Mouse (Mus musculus) intestine, embryonic 15.5 days (tissue): ENCODE data around the gene Tmem132d. TPM values are rescaled to one million over a fixed set of nuclear protein-coding genes. Genes with fewer than 3 reads are reported as not detected.

Experiments
- ATAC-seq: fragments of 200-750 bp; cut with Nextera tagmentation; 2 replicates; pipeline ENCODE4 v1.8.0; 2017; ENCODE audit warnings: moderate TSS enrichment, moderate library complexity
- H3K27ac ChIP-seq: fragments of 300-500 bp; sonication (generic); 2 replicates; pipeline ENCODE4 v1.5.1; 2015; ENCODE audit warnings: mild to moderate bottlenecking, inconsistent platforms
- H3K27me3 ChIP-seq: fragments of 300-500 bp; sonication (generic); replicated peaks from 2 replicates; pipeline ENCODE4 v1.6.1; 2015; ENCODE audit warnings: inconsistent platforms
- H3K36me3 ChIP-seq: fragments of 300-500 bp; sonication (generic); 2 replicates; pipeline ENCODE4 v1.6.1; 2015; ENCODE audit warnings: inconsistent platforms
- H3K4me1 ChIP-seq: fragments of 300-500 bp; sonication (generic); replicated peaks from 2 replicates; pipeline ENCODE4 v1.6.1; 2015; ENCODE audit warnings: inconsistent platforms
- H3K4me2 ChIP-seq: fragments of 300-500 bp; sonication (generic); replicated peaks from 2 replicates; pipeline ENCODE4 v1.6.1; 2015; ENCODE audit warnings: mild to moderate bottlenecking, inconsistent platforms
- H3K4me3 ChIP-seq: fragments of 300-500 bp; sonication (generic); replicated peaks from 2 replicates; pipeline ENCODE4 v1.5.1; 2015; ENCODE audit warnings: inconsistent platforms
- H3K9ac ChIP-seq: fragments of 300-500 bp; sonication (generic); 2 replicates; pipeline ENCODE4 v1.6.1; 2015; ENCODE audit warnings: inconsistent platforms
- H3K9me3 ChIP-seq: fragments of 300-500 bp; sonication (generic); 2 replicates; pipeline ENCODE4 v1.6.1; 2016; ENCODE audit warnings: inconsistent platforms
- WGBS: fragments of 180-500 bp; shearing (Covaris S2); methylation state at CpG from one replicate; pipeline ENCODE4 v1.1.7; 2015; 5-methylcytosine and 5-hydroxymethylcytosine counted together
- polyA plus RNA-seq: library from polyadenylated mRNA; unstranded; fragments of >200 nt; fragmentation: Nextera tagmentation; extraction: Ambion mirVana; gene quantifications from 2 replicates; pipeline ENCODE4 v1.2.1, GENCODE M21; 2015

Tmem132d gene
- polyA plus RNA-seq, 1 experiment from 2014 or later = 0.03 TPM

GRCm38 (mm10) chr5:128404223-128404622, 28.7 kb downstream of the Tmem132d start:
- no peak for ATAC-seq
- H3K27me3 ChIP-seq = no peaks in the 10 kb centered on the region
- H3K36me3 ChIP-seq = no peaks in the 10 kb centered on the region
- WGBS = 85% methylated on average over 3 of the region's 3 CpGs
- H3K4me1 ChIP-seq = no peaks in the 10 kb centered on the region
- H3K4me3 ChIP-seq = no peak overlapping the region
- no peak overlapping the region for H3K9ac ChIP-seq
- no peak overlapping the region for H3K27ac ChIP-seq
- 0 out of 2 replicates have a peak, but pooled peaks cover 4% of the 10 kb centered on the region for H3K9me3 ChIP-seq
- no peak overlapping the region for H3K4me2 ChIP-seq

- no peak for ATAC-seq
- H3K27me3 ChIP-seq = no peaks in the 10 kb centered on the region
- H3K36me3 ChIP-seq = no peaks in the 10 kb centered on the region
- H3K27ac ChIP-seq = no peak overlapping the region
- no peak overlapping the region for H3K4me3 ChIP-seq
- H3K4me1 ChIP-seq = no peaks in the 10 kb centered on the region
- 81% methylated on average over 3 of the region's 3 CpGs for WGBS
- H3K9ac ChIP-seq = no peak overlapping the region
- no peaks in the 10 kb centered on the region; the same call in 1 of the 2 replicates for H3K9me3 ChIP-seq
- H3K4me2 ChIP-seq = no peak overlapping the region
Observed at GRCm38 (mm10) chr5:128392372-128392771, 40.5 kb downstream of the Tmem132d start.

- H3K4me3 ChIP-seq = no peak overlapping the region
- H3K4me1 ChIP-seq = no peaks in the 10 kb centered on the region
- H3K36me3 ChIP-seq = no peaks in the 10 kb centered on the region
- no peak for ATAC-seq
- no peak overlapping the region for H3K4me2 ChIP-seq
- no peaks in the 10 kb centered on the region for H3K9me3 ChIP-seq
- no peak overlapping the region for H3K9ac ChIP-seq
- WGBS = 48% methylated on average over 4 of the region's 4 CpGs
- no peak overlapping the region for H3K27ac ChIP-seq
- no peaks in the 10 kb centered on the region for H3K27me3 ChIP-seq
Observed at GRCm38 (mm10) chr5:128389665-128390064, 43.2 kb downstream of the Tmem132d start.

- 47% methylated on average over 7 of the region's 7 CpGs for WGBS
- Histone ChIP-seq H3K9ac (no peak overlapping the region), H3K9me3 (no peaks in the 10 kb centered on the region), H3K4me1 (no peaks in the 10 kb centered on the region), H3K4me3 (no peak overlapping the region), H3K27ac (no peak overlapping the region), H3K27me3 (no peaks in the 10 kb centered on the region), H3K36me3 (no peaks in the 10 kb centered on the region), H3K4me2 (no peak overlapping the region)
- ATAC-seq = no peak
Observed at GRCm38 (mm10) chr5:128388358-128389141, 44.3 kb downstream of the Tmem132d start.

GRCm38 (mm10) chr5:128369814-128370213, 63.1 kb downstream of the Tmem132d start:
- no peak for ATAC-seq

GRCm38 (mm10) chr5:128369111-128369510, 63.8 kb downstream of the Tmem132d start:
- H3K27ac ChIP-seq = no peak overlapping the region
- H3K36me3 ChIP-seq = no peaks in the 10 kb centered on the region
- H3K9me3 ChIP-seq = no peaks in the 10 kb centered on the region
- no peak for ATAC-seq
- 91% methylated on average over 7 of the region's 7 CpGs for WGBS
- no peak overlapping the region for H3K9ac ChIP-seq
- H3K4me3 ChIP-seq = no peak overlapping the region
- H3K4me2 ChIP-seq = no peak overlapping the region
- H3K27me3 ChIP-seq = no peaks in the 10 kb centered on the region
- H3K4me1 ChIP-seq = no peaks in the 10 kb centered on the region

More at GRCm38 (mm10) chr5:128369814-128370213, 63.1 kb downstream of the Tmem132d start:
- H3K4me1 ChIP-seq = no peaks in the 10 kb centered on the region
- 83% methylated on average over 3 of the region's 3 CpGs for WGBS
- no peak overlapping the region for H3K27ac ChIP-seq
- H3K9ac ChIP-seq = no peak overlapping the region
- no peaks in the 10 kb centered on the region for H3K9me3 ChIP-seq
- no peaks in the 10 kb centered on the region for H3K36me3 ChIP-seq
- no peak overlapping the region for H3K4me2 ChIP-seq
- no peaks in the 10 kb centered on the region for H3K27me3 ChIP-seq
- H3K4me3 ChIP-seq = no peak overlapping the region

GRCm38 (mm10) chr5:128365261-128365985, 67.5 kb downstream of the Tmem132d start:
- no peaks in the 10 kb centered on the region for H3K27me3 ChIP-seq
- no peaks in the 10 kb centered on the region for H3K36me3 ChIP-seq
- ATAC-seq = no peak
- no peak overlapping the region for H3K4me2 ChIP-seq
- no peak overlapping the region for H3K4me3 ChIP-seq
- no peaks in the 10 kb centered on the region for H3K9me3 ChIP-seq
- H3K4me1 ChIP-seq = no peaks in the 10 kb centered on the region
- WGBS = 82% methylated on average over 2 of the region's 3 CpGs
- no peak overlapping the region for H3K9ac ChIP-seq
- no peak overlapping the region for H3K27ac ChIP-seq

- no peak overlapping the region for H3K4me3 ChIP-seq
- H3K4me2 ChIP-seq = no peak overlapping the region
- no peak overlapping the region for H3K9ac ChIP-seq
- no peaks in the 10 kb centered on the region for H3K9me3 ChIP-seq
- H3K27ac ChIP-seq = no peak overlapping the region
- no peak for ATAC-seq
- 67% methylated on average over 23 of the region's 23 CpGs for WGBS
- H3K4me1 ChIP-seq = no peaks in the 10 kb centered on the region
- no peaks in the 10 kb centered on the region for H3K27me3 ChIP-seq
- no peaks in the 10 kb centered on the region for H3K36me3 ChIP-seq
Observed at GRCm38 (mm10) chr5:128360946-128361675, 71.8 kb downstream of the Tmem132d start.

- Histone ChIP-seq H3K4me3 (no peak overlapping the region), H3K36me3 (no peaks in the 10 kb centered on the region), H3K9ac (no peak overlapping the region), H3K4me1 (no peaks in the 10 kb centered on the region), H3K9me3 (no peaks in the 10 kb centered on the region), H3K27ac (no peak overlapping the region), H3K27me3 (no peaks in the 10 kb centered on the region), H3K4me2 (no peak overlapping the region)
- ATAC-seq = no peak
- WGBS = 29% methylated on average over 2 of the region's 2 CpGs
Observed at GRCm38 (mm10) chr5:128348835-128349234, 84.0 kb downstream of the Tmem132d start.

- 42% methylated on average over 7 of the region's 7 CpGs for WGBS
- no peak for ATAC-seq
Observed at GRCm38 (mm10) chr5:128336841-128337240, 96.0 kb downstream of the Tmem132d start.

GRCm38 (mm10) chr5:128332766-128333165, 100.1 kb downstream of the Tmem132d start:
- H3K4me2 ChIP-seq = no peak overlapping the region
- no peaks in the 10 kb centered on the region for H3K9me3 ChIP-seq
- no peaks in the 10 kb centered on the region for H3K36me3 ChIP-seq
- H3K4me3 ChIP-seq = no peak overlapping the region
- H3K27me3 ChIP-seq = no peaks in the 10 kb centered on the region
- H3K9ac ChIP-seq = no peak overlapping the region
- no peaks in the 10 kb centered on the region for H3K4me1 ChIP-seq
- H3K27ac ChIP-seq = no peak overlapping the region
- 77% methylated on average over 7 of the region's 7 CpGs for WGBS
- ATAC-seq = no peak

More at GRCm38 (mm10) chr5:128336841-128337240, 96.0 kb downstream of the Tmem132d start:
- H3K27ac ChIP-seq = no peak overlapping the region
- no peaks in the 10 kb centered on the region for H3K27me3 ChIP-seq
- no peaks in the 10 kb centered on the region for H3K36me3 ChIP-seq
- no peak overlapping the region for H3K4me2 ChIP-seq
- H3K9ac ChIP-seq = no peak overlapping the region
- H3K4me3 ChIP-seq = no peak overlapping the region
- no peaks in the 10 kb centered on the region for H3K9me3 ChIP-seq
- H3K4me1 ChIP-seq = no peaks in the 10 kb centered on the region

- no peak for ATAC-seq
Observed at GRCm38 (mm10) chr5:128330351-128330750, 102.5 kb downstream of the Tmem132d start.

More at GRCm38 (mm10) chr5:128330351-128330750, 102.5 kb downstream of the Tmem132d start:
- no peaks in the 10 kb centered on the region for H3K9me3 ChIP-seq
- no peak overlapping the region for H3K27ac ChIP-seq
- no peak overlapping the region for H3K9ac ChIP-seq
- H3K27me3 ChIP-seq = no peaks in the 10 kb centered on the region
- no peaks in the 10 kb centered on the region for H3K36me3 ChIP-seq
- 81% methylated on average over 8 of the region's 8 CpGs for WGBS
- no peak overlapping the region for H3K4me3 ChIP-seq
- H3K4me2 ChIP-seq = no peak overlapping the region
- H3K4me1 ChIP-seq = no peaks in the 10 kb centered on the region
